Mouse (Mus musculus): ENCODE measurements around the gene Fam151b. TPM values are rescaled to one million over a fixed set of nuclear protein-coding genes. Genes with fewer than 3 reads are reported as not detected.

The Fam151b gene
- 0.22 and 0.34 TPM in 2 replicates for polyA plus RNA-seq (2015; fragmentation: Nextera tagmentation; extraction: Ambion mirVana)

DNA sequence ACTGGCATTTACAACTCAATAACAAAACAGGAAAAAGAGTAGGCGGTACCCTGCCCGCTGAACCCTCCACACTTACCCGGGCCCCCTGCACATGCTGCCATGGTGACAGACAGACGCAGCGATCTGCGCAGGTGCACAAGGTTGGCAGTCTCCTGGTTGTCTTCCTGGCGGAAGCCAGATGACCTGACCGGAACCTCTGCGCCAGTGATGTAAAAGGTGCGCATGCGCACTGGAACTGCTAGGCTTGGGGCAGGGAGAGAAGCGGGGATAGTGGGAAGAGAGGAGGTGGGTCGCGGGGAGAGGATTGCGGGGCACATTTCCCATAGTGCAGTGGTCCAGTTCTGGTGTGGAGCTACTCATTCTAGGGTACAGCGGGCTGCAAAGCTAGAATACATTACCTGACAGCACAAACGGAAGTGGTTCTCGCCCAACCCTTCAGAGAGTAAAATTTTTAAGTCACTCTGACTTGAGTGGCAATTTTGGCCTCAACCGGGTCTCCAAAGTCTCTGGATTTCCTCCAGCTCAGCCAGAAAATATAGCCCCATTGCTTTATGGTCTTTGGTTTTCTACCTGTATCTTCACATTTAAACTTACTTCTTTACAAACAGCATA is at the start of gene Fam151b:
TSS of gene Fam151b (minus strand) at position 164 of the 612 bp plus-strand sequence.
- H3K9me3 ChIP-seq (replicated peaks; ENCODE audit: low read length), result no peaks in the 10 kb centered on the region
- no peaks in the 10 kb centered on the region for H3K4me1 ChIP-seq (replicated peaks; ENCODE audit: insufficient read depth, low read length)
- no peaks in the 10 kb centered on the region for H3K36me3 ChIP-seq (ENCODE audit: insufficient read depth, low read length)
- H3K27ac ChIP-seq, result peak within 1 kb of the TSS; percentile 79; the same call in 1 of the 2 replicates
- DNase-seq (ENCODE audit: low spot score) (peak; percentile 97), ATAC-seq (replicated peaks; ENCODE audit: low FRiP score, low read depth) (peak; percentile 100)
- no peak for TF ChIP-seq CTCF (IDR thresholded peaks at IDR 0.05; ENCODE audit: low read depth)
- H3K9ac ChIP-seq (ENCODE audit: low read depth, low read length), result peak within 1 kb of the TSS; percentile 43
- WGBS, result 6% methylated on average over 19 of the region's 19 CpGs
- H3K4me2 ChIP-seq (ENCODE audit: low read length), result peak within 1 kb of the TSS; percentile 63
- H3K4me3 ChIP-seq (replicated peaks; ENCODE audit: low read depth, low read length), result peak within 1 kb of the TSS; percentile 43
- H3K27me3 ChIP-seq (ENCODE audit: insufficient read depth, low read length), result no peaks in the 10 kb centered on the region

DNA sequence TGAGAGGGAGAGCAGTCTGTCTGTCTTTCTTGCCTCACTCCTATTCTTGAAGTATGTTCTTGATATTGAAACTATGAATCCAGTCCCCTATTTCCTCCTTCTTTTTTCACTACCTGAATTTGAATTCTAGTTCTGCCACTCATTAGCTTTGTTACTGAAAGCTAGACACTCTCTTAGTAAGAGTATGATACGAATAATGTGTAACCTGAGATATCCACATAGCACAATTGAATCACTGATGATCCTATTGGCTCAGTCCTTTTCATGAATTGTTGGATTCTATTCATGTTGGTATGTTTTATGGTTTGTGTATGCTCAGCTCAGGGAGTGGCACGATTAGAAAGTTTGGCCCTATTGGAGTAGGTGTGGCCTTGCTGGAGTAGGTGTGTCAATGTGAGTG is 48.4 kb upstream of the Fam151b start:
- Histone ChIP-seq H3K4me3 (replicated peaks; ENCODE audit: low read depth, low read length) (no peak overlapping the region), H3K27me3 (ENCODE audit: insufficient read depth, low read length) (no peaks in the 10 kb centered on the region), H3K9ac (ENCODE audit: low read depth, low read length) (no peak overlapping the region), H3K27ac (no peak overlapping the region), H3K36me3 (ENCODE audit: insufficient read depth, low read length) (no peaks in the 10 kb centered on the region), H3K9me3 (replicated peaks; ENCODE audit: low read length) (no peaks in the 10 kb centered on the region), H3K4me1 (replicated peaks; ENCODE audit: insufficient read depth, low read length) (no peaks in the 10 kb centered on the region), H3K4me2 (ENCODE audit: low read length) (no peak overlapping the region)
- no peak for TF ChIP-seq CTCF (IDR thresholded peaks at IDR 0.05; ENCODE audit: low read depth)
- ATAC-seq (replicated peaks; ENCODE audit: low FRiP score, low read depth) (no peak), DNase-seq (ENCODE audit: low spot score) (no peak)
- WGBS, result 82% methylated on average over 2 of the region's 2 CpGs

DNA sequence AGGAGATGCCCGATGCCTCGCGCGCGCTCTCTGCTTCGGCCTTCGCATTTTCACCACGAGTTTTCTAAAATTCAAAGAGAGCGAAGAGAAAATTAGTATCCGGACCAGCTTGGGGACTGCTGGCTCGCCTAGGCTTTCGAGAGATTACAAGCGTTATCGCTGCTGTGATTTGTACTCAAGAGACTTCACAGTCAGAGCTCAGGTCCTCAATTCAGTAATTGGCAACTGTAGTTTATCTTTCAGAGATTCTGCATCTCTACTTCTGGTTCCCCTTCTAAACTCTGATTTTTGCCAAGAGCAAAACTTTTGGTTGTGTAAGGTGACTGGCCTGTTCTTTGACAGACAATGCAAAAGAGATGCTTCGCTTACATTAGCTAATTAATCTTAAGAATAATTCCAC is 47.4 kb upstream of the Fam151b start:
- Histone ChIP-seq H3K9me3 (replicated peaks; ENCODE audit: low read length) (no peaks in the 10 kb centered on the region), H3K36me3 (ENCODE audit: insufficient read depth, low read length) (no peaks in the 10 kb centered on the region), H3K9ac (ENCODE audit: low read depth, low read length) (peak overlapping the region; percentile 83), H3K27me3 (ENCODE audit: insufficient read depth, low read length) (no peaks in the 10 kb centered on the region), H3K4me2 (ENCODE audit: low read length) (peak overlapping the region; percentile 76), H3K27ac (peak overlapping the region; percentile 97), H3K4me1 (replicated peaks; ENCODE audit: insufficient read depth, low read length) (no peaks in the 10 kb centered on the region), H3K4me3 (replicated peaks; ENCODE audit: low read depth, low read length) (peak overlapping the region; percentile 75)
- TF ChIP-seq CTCF (IDR thresholded peaks at IDR 0.05; ENCODE audit: low read depth), result no peak
- DNase-seq (ENCODE audit: low spot score) (no peak), ATAC-seq (replicated peaks; ENCODE audit: low FRiP score, low read depth) (no peak)
- WGBS, result 3% methylated on average over 15 of the region's 15 CpGs

DNA sequence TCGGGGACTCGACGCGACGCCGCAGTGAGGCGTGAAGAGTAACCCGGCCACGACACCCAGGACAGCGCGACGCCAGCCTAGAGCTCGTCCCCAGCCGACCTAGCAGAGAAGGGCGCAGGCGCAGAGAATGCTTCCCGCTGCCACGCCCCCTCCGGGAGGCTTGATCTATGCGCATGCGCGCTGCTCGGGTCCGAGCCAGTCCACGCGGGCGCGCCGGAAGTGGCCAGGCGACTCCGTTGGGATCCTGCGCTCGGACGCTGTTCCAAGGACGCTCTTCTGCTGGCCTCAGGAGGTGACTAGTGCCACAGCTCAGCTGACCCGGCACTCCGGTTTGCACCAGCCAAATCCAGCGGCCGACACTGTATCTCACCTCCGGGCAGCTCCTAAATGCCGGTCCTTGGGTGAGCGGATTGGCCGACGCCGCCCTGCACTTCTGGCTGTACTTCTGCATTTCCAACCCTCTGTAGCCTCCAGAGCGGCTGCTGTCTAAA is 47.0 kb upstream of the Fam151b start, which contains the start of gene Zfyve16:
TSS of gene Zfyve16 (minus strand) at position 148 of the 491 bp plus-strand sequence.
- Histone ChIP-seq H3K27me3 (ENCODE audit: insufficient read depth, low read length) (no peaks in the 10 kb centered on the region), H3K4me3 (replicated peaks; ENCODE audit: low read depth, low read length) (peak within 1 kb of the TSS; percentile 75), H3K36me3 (ENCODE audit: insufficient read depth, low read length) (no peaks in the 10 kb centered on the region), H3K9me3 (replicated peaks; ENCODE audit: low read length) (no peaks in the 10 kb centered on the region), H3K4me1 (replicated peaks; ENCODE audit: insufficient read depth, low read length) (no peaks in the 10 kb centered on the region), H3K27ac (peak within 1 kb of the TSS; percentile 97), H3K9ac (ENCODE audit: low read depth, low read length) (peak within 1 kb of the TSS; percentile 83), H3K4me2 (ENCODE audit: low read length) (peak within 1 kb of the TSS; percentile 76)
- ATAC-seq (replicated peaks; ENCODE audit: low FRiP score, low read depth) (peak; percentile 99), DNase-seq (ENCODE audit: low spot score) (peak; percentile 98)
- WGBS, result under 1% methylated on average over 44 of the region's 46 CpGs
- no peak for TF ChIP-seq CTCF (IDR thresholded peaks at IDR 0.05; ENCODE audit: low read depth)

DNA sequence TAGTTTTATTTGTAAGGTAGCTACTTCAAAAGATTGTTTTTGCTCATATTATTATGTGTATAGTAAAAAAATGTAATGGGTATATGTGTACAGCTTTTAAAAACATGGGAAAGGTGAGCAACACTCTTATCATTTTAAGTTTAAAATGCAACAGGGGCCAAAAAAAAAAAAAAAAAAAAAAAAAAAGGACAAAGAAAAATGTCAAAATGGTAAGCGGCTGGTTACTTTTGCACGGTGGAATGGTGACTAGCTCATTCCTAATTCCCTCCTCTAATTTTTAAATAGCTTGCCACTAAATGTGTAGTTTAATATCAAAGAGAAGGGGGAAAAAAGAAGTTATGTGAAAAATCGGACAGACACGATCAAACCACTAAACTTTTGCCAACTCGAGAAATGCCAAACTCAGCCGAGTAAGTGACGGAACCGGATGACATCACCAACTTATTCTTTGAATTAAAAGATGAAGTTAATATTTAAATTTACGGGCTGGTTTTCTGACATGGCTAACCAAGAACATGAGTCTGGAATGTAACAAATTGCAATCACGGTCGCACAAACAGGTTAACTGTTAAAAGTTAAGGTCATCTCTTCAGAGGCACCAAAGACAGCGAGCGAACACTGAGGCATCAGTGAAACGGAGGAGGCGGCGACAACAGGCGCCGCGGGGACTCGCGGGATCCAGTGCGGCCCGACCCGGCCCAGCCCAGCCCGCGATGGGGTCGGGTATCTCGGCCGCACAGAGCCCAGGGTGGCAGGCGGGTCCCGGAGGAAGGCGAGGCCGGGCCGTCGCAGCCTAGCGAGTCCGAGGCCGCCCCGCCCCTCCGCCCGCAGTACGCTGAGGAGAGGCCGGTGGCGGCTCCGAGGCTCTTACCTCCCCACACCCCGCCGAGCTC is 46.3 kb upstream of the Fam151b start:
- peak; percentile 62 for DNase-seq (ENCODE audit: low spot score)

DNA sequence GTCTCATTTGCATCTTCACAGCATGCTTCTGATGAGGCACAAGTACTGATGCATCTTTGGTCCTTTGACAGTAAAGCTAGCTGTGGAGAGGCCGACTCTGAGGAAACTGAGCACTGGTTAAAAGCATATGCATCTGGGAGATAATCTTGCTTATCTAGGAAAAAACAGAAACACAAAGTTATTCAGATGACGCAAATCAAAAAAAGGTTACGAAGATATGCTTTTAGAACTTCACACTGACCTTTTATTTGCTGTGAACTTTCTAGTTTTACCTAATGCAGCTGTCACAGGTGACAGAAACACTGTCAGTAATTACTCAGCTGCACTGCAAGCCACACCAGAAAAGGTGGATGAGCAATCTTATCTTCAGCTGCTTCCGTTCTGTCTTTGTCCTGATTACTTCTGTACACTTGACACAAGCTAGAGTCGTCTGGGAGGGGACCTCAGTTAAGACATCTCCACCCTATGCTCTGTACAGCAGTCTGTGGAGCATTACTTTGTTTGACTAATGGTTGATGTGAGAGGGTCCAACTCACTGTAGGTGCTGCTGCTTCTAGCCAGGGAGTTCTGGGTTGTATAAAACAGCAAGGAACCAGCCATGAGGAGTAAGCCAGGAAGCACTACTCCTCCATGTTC is 39.5 kb upstream of the Fam151b start:
- WGBS, result 89% methylated on average over 5 of the region's 5 CpGs
- H3K9me3 ChIP-seq (replicated peaks; ENCODE audit: low read length), result no peaks in the 10 kb centered on the region
- no peak overlapping the region for H3K27ac ChIP-seq
- H3K27me3 ChIP-seq (ENCODE audit: insufficient read depth, low read length), result no peaks in the 10 kb centered on the region
- H3K36me3 ChIP-seq (ENCODE audit: insufficient read depth, low read length), result peaks cover 14% of the 10 kb centered on the region; the same call in 1 of the 2 replicates
- H3K9ac ChIP-seq (ENCODE audit: low read depth, low read length), result no peak overlapping the region
- no peaks in the 10 kb centered on the region for H3K4me1 ChIP-seq (replicated peaks; ENCODE audit: insufficient read depth, low read length)
- no peak overlapping the region for H3K4me2 ChIP-seq (ENCODE audit: low read length)
- H3K4me3 ChIP-seq (replicated peaks; ENCODE audit: low read depth, low read length), result no peak overlapping the region
- TF ChIP-seq CTCF (IDR thresholded peaks at IDR 0.05; ENCODE audit: low read depth), result no peak
- ATAC-seq (replicated peaks; ENCODE audit: low FRiP score, low read depth), result no peak
- DNase-seq (ENCODE audit: low spot score), result no peak

More for the DNA sequence above, 46.3 kb upstream of the Fam151b start:
- H3K27me3 ChIP-seq (ENCODE audit: insufficient read depth, low read length), result no peaks in the 10 kb centered on the region
- no peak for ATAC-seq (replicated peaks; ENCODE audit: low FRiP score, low read depth)
- peak overlapping the region; percentile 75 for H3K4me3 ChIP-seq (replicated peaks; ENCODE audit: low read depth, low read length)
- H3K9ac ChIP-seq (ENCODE audit: low read depth, low read length), result peak overlapping the region; percentile 83
- H3K4me2 ChIP-seq (ENCODE audit: low read length), result peak overlapping the region; percentile 76
- H3K4me1 ChIP-seq (replicated peaks; ENCODE audit: insufficient read depth, low read length), result no peaks in the 10 kb centered on the region
- no peaks in the 10 kb centered on the region for H3K9me3 ChIP-seq (replicated peaks; ENCODE audit: low read length)
- H3K36me3 ChIP-seq (ENCODE audit: insufficient read depth, low read length), result no peaks in the 10 kb centered on the region
- TF ChIP-seq CTCF (IDR thresholded peaks at IDR 0.05; ENCODE audit: low read depth), result no peak
- 3% methylated on average over 27 of the region's 47 CpGs for WGBS
- peak overlapping the region; percentile 97 for H3K27ac ChIP-seq
